Mouse (Mus musculus) lung, postnatal 0 days (tissue): ENCODE data around the gene Tnks1bp1.

Experiments
- CTCF ChIP-seq: IDR thresholded peaks from 2 replicates; pipeline ENCODE4 v1.5.1; 2016; ENCODE audit warnings: antibody characterized with exemption, mild to moderate bottlenecking
- EP300 ChIP-seq: IDR thresholded peaks from 2 replicates; pipeline ENCODE4 v1.6.1; 2016; ENCODE audit warnings: antibody characterized with exemption, mild to moderate bottlenecking, control low read depth

DNA sequence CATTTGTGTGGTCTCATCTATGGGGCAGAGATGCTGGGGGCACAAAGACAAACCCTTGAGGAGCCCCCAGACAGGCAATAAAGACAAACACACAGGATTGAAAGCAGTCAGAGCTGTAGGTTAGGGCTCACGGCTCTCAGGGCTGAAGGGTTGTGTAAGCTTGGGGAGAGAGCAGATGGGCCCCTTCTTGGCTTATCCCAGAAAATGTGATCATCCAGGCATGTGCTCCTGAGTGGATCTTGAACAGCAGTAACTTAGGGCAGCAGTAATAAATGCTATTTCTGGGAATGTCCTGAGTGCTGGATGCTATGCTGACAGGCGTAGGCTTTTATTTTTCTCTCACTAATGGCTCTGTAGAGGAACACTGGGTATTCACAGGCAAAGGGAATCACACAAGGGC lies 20.8 kb downstream of the Tnks1bp1 start:
- TF ChIP-seq EP300, result no peak
- TF ChIP-seq CTCF, result no peak
